Mouse (Mus musculus) neural tube, embryonic 13.5 days (tissue): ENCODE data around the gene Phlpp2. TPM values are rescaled to one million over a fixed set of nuclear protein-coding genes. Genes with fewer than 3 reads are reported as not detected.
A peak's percentile ranks its signal among the peaks of the same experiment; 100 is the strongest.

ENCODE experiments used
- ATAC-seq: fragments of 200-750 bp; cut with Nextera tagmentation; 2 replicates; pipeline ENCODE4 v1.8.0; 2017; ENCODE audit warnings: low read depth, mild to moderate bottlenecking, moderate TSS enrichment, moderate library complexity
- H3K27ac ChIP-seq: fragments of 300-500 bp; sonication (generic); replicated peaks from 2 replicates; pipeline ENCODE4 v1.5.1; 2015; ENCODE audit warnings: moderate library complexity, mild to moderate bottlenecking, inconsistent platforms
- H3K27me3 ChIP-seq: fragments of 300-500 bp; sonication (generic); 2 replicates; pipeline ENCODE4 v1.6.1; 2015; ENCODE audit warnings: mild to moderate bottlenecking, inconsistent platforms
- H3K36me3 ChIP-seq: fragments of 300-500 bp; sonication (generic); 2 replicates; pipeline ENCODE4 v1.6.1; 2015; ENCODE audit warnings: mild to moderate bottlenecking, inconsistent platforms
- H3K4me1 ChIP-seq: fragments of 300-500 bp; sonication (generic); replicated peaks from 2 replicates; pipeline ENCODE4 v1.6.1; 2015; ENCODE audit warnings: inconsistent platforms
- H3K4me2 ChIP-seq: fragments of 300-500 bp; sonication (generic); 2 replicates; pipeline ENCODE4 v1.6.1; 2015; ENCODE audit warnings: inconsistent platforms, mild to moderate bottlenecking, moderate library complexity
- H3K4me3 ChIP-seq: fragments of 300-500 bp; sonication (generic); 2 replicates; pipeline ENCODE4 v1.5.1; 2015; ENCODE audit warnings: mild to moderate bottlenecking, inconsistent platforms
- H3K9ac ChIP-seq: fragments of 300-500 bp; sonication (generic); 2 replicates; pipeline ENCODE4 v1.6.1; 2015; ENCODE audit warnings: moderate library complexity, mild to moderate bottlenecking, inconsistent platforms
- H3K9me3 ChIP-seq: fragments of 300-500 bp; sonication (generic); 2 replicates; pipeline ENCODE4 v1.6.1; 2016; ENCODE audit warnings: inconsistent platforms
- WGBS: fragments of 180-500 bp; shearing (Covaris S2); methylation state at CpG from one replicate; pipeline ENCODE4 v1.1.7; 2015; 5-methylcytosine and 5-hydroxymethylcytosine counted together
- polyA plus RNA-seq: library from polyadenylated mRNA; unstranded; fragments of >200 nt; fragmentation: Nextera tagmentation; extraction: Ambion mirVana; gene quantifications from 2 replicates; pipeline ENCODE4 v1.2.1, GENCODE M21; 2015

Phlpp2 gene
- polyA plus RNA-seq, result 3.3 and 3.8 TPM in 2 replicates

GRCm38 (mm10) chr8:109868003-109868679 is at the start of gene Phlpp2:
Gene Phlpp2, plus strand, starts transcription at chr8:109868542.
- peak within 1 kb of the TSS; percentile 79 for H3K27ac ChIP-seq
- H3K4me3 ChIP-seq, result peak within 1 kb of the TSS; percentile 84
- H3K4me2 ChIP-seq, result peak within 1 kb of the TSS; percentile 91
- H3K36me3 ChIP-seq, result peaks cover 7% of the 10 kb centered on the region; the same call in 1 of the 2 replicates
- ATAC-seq, result peak; percentile 97
- WGBS, result under 1% methylated on average over 42 of the region's 42 CpGs
- H3K27me3 ChIP-seq, result no peaks in the 10 kb centered on the region
- no peaks in the 10 kb centered on the region for H3K9me3 ChIP-seq
- H3K9ac ChIP-seq, result peak within 1 kb of the TSS; percentile 96
- peaks cover 22% of the 10 kb centered on the region for H3K4me1 ChIP-seq

- ATAC-seq, result no peak
- no peaks in the 10 kb centered on the region for H3K9me3 ChIP-seq
- no peaks in the 10 kb centered on the region for H3K27me3 ChIP-seq
- WGBS, result 95% methylated on average over 2 of the region's 2 CpGs
- no peak overlapping the region for H3K9ac ChIP-seq
- no peak overlapping the region for H3K4me2 ChIP-seq
- H3K4me3 ChIP-seq, result no peak overlapping the region
- no peak overlapping the region for H3K27ac ChIP-seq
- peaks cover 16% of the 10 kb centered on the region; the same call in 1 of the 2 replicates for H3K36me3 ChIP-seq
- H3K4me1 ChIP-seq, result no peaks in the 10 kb centered on the region
Measured at GRCm38 (mm10) chr8:109823561-109823960, 44.8 kb upstream of the Phlpp2 start.

- peaks cover 59% of the 10 kb centered on the region for H3K36me3 ChIP-seq
- no peak for ATAC-seq
- H3K4me3 ChIP-seq, result no peak overlapping the region
- no peak overlapping the region for H3K9ac ChIP-seq
- H3K4me1 ChIP-seq, result no peaks in the 10 kb centered on the region
- no peak overlapping the region for H3K27ac ChIP-seq
- no peaks in the 10 kb centered on the region for H3K27me3 ChIP-seq
- H3K4me2 ChIP-seq, result no peak overlapping the region
- WGBS, result 100% methylated on average over 2 of the region's 2 CpGs
- H3K9me3 ChIP-seq, result no peaks in the 10 kb centered on the region
Measured at GRCm38 (mm10) chr8:109839822-109840221, 28.5 kb upstream of the Phlpp2 start.

GRCm38 (mm10) chr8:109842468-109842867 is 25.9 kb upstream of the Phlpp2 start:
- H3K27ac ChIP-seq, result no peak overlapping the region
- H3K4me1 ChIP-seq, result no peaks in the 10 kb centered on the region
- H3K4me3 ChIP-seq, result no peak overlapping the region
- H3K9me3 ChIP-seq, result no peaks in the 10 kb centered on the region
- no peaks in the 10 kb centered on the region for H3K27me3 ChIP-seq
- peaks cover 59% of the 10 kb centered on the region for H3K36me3 ChIP-seq
- no peak overlapping the region for H3K4me2 ChIP-seq
- H3K9ac ChIP-seq, result no peak overlapping the region
- 88% methylated on average over 1 of the region's 1 CpGs for WGBS
- no peak for ATAC-seq

- peaks cover 72% of the 10 kb centered on the region for H3K36me3 ChIP-seq
- H3K27ac ChIP-seq, result no peak overlapping the region
- H3K27me3 ChIP-seq, result no peaks in the 10 kb centered on the region
- no peak overlapping the region for H3K4me3 ChIP-seq
- no peak for ATAC-seq
- no peaks in the 10 kb centered on the region for H3K4me1 ChIP-seq
- H3K9ac ChIP-seq, result no peak overlapping the region
- H3K4me2 ChIP-seq, result no peak overlapping the region
- H3K9me3 ChIP-seq, result no peaks in the 10 kb centered on the region
- WGBS, result 78% methylated on average over 2 of the region's 2 CpGs
Measured at GRCm38 (mm10) chr8:109847866-109848265, 20.5 kb upstream of the Phlpp2 start.

GRCm38 (mm10) chr8:109848981-109849380 is 19.4 kb upstream of the Phlpp2 start:
- H3K4me3 ChIP-seq, result no peak overlapping the region
- no peak overlapping the region for H3K27ac ChIP-seq
- H3K9me3 ChIP-seq, result no peaks in the 10 kb centered on the region
- no peaks in the 10 kb centered on the region for H3K4me1 ChIP-seq
- peaks cover 67% of the 10 kb centered on the region for H3K36me3 ChIP-seq
- no peaks in the 10 kb centered on the region for H3K27me3 ChIP-seq
- H3K4me2 ChIP-seq, result no peak overlapping the region
- ATAC-seq, result no peak
- WGBS, result 80% methylated on average over 3 of the region's 3 CpGs
- no peak overlapping the region for H3K9ac ChIP-seq

- H3K9me3 ChIP-seq, result no peaks in the 10 kb centered on the region
- H3K4me2 ChIP-seq, result no peak overlapping the region
- peaks cover 71% of the 10 kb centered on the region for H3K36me3 ChIP-seq
- no peak overlapping the region for H3K9ac ChIP-seq
- H3K4me1 ChIP-seq, result no peaks in the 10 kb centered on the region
- no peak for ATAC-seq
- WGBS, result 52% methylated on average over 6 of the region's 6 CpGs
- H3K27me3 ChIP-seq, result no peaks in the 10 kb centered on the region
- no peak overlapping the region for H3K27ac ChIP-seq
- no peak overlapping the region for H3K4me3 ChIP-seq
Measured at GRCm38 (mm10) chr8:109853423-109853822, 14.9 kb upstream of the Phlpp2 start.

GRCm38 (mm10) chr8:109854522-109854921 is 13.8 kb upstream of the Phlpp2 start:
- Histone ChIP-seq H3K36me3 (peaks cover 70% of the 10 kb centered on the region), H3K4me3 (no peak overlapping the region), H3K9ac (no peak overlapping the region), H3K9me3 (no peaks in the 10 kb centered on the region), H3K4me1 (no peaks in the 10 kb centered on the region), H3K27me3 (no peaks in the 10 kb centered on the region), H3K27ac (no peak overlapping the region), H3K4me2 (no peak overlapping the region)
- WGBS, result 89% methylated on average over 4 of the region's 4 CpGs
- no peak for ATAC-seq

GRCm38 (mm10) chr8:109855451-109855850 is 12.9 kb upstream of the Phlpp2 start:
- Histone ChIP-seq H3K27ac (no peak overlapping the region), H3K9ac (no peak overlapping the region), H3K4me2 (no peak overlapping the region), H3K9me3 (no peaks in the 10 kb centered on the region), H3K4me1 (no peaks in the 10 kb centered on the region), H3K27me3 (no peaks in the 10 kb centered on the region), H3K4me3 (no peak overlapping the region), H3K36me3 (peaks cover 70% of the 10 kb centered on the region)
- ATAC-seq, result no peak
- 96% methylated on average over 6 of the region's 6 CpGs for WGBS

GRCm38 (mm10) chr8:109863398-109863797 is 4.9 kb upstream of the Phlpp2 start:
- Histone ChIP-seq H3K9me3 (no peaks in the 10 kb centered on the region), H3K27me3 (no peaks in the 10 kb centered on the region), H3K36me3 (peaks cover 47% of the 10 kb centered on the region), H3K9ac (no peak overlapping the region), H3K4me1 (peaks cover 5% of the 10 kb centered on the region), H3K4me3 (no peak overlapping the region), H3K4me2 (no peak overlapping the region), H3K27ac (no peak overlapping the region)
- ATAC-seq, result no peak
- 86% methylated on average over 2 of the region's 2 CpGs for WGBS

GRCm38 (mm10) chr8:109864798-109865197 is 3.5 kb upstream of the Phlpp2 start:
- Histone ChIP-seq H3K9me3 (no peaks in the 10 kb centered on the region), H3K4me3 (no peak overlapping the region), H3K9ac (no peak overlapping the region), H3K27me3 (no peaks in the 10 kb centered on the region), H3K4me2 (no peak overlapping the region), H3K36me3 (peaks cover 40% of the 10 kb centered on the region), H3K4me1 (peaks cover 10% of the 10 kb centered on the region), H3K27ac (no peak overlapping the region)
- ATAC-seq, result no peak
- 93% methylated on average over 2 of the region's 2 CpGs for WGBS

- Histone ChIP-seq H3K4me1 (peaks cover 17% of the 10 kb centered on the region), H3K27ac (no peak overlapping the region), H3K4me2 (no peak overlapping the region), H3K9me3 (no peaks in the 10 kb centered on the region), H3K9ac (no peak overlapping the region), H3K4me3 (no peak overlapping the region), H3K36me3 (peaks cover 32% of the 10 kb centered on the region), H3K27me3 (no peaks in the 10 kb centered on the region)
- 83% methylated on average over 4 of the region's 4 CpGs for WGBS
- no peak for ATAC-seq
Measured at GRCm38 (mm10) chr8:109865536-109865935, 2.8 kb upstream of the Phlpp2 start.

- WGBS, result 93% methylated on average over 5 of the region's 5 CpGs
- H3K9ac ChIP-seq, result no peak overlapping the region
Measured at GRCm38 (mm10) chr8:109866690-109867089, 1.7 kb upstream of the Phlpp2 start.

More at GRCm38 (mm10) chr8:109866690-109867089, 1.7 kb upstream of the Phlpp2 start:
- H3K4me2 ChIP-seq, result no peak overlapping the region
- peaks cover 22% of the 10 kb centered on the region for H3K4me1 ChIP-seq
- no peak for ATAC-seq
- H3K9me3 ChIP-seq, result no peaks in the 10 kb centered on the region
- peaks cover 21% of the 10 kb centered on the region for H3K36me3 ChIP-seq
- no peak overlapping the region for H3K27ac ChIP-seq
- no peak overlapping the region for H3K4me3 ChIP-seq
- H3K27me3 ChIP-seq, result no peaks in the 10 kb centered on the region
